Mouse (Mus musculus) left cerebral cortex, adult 9 months (tissue): Measurements from ENCODE around the gene Emp3.

ENCODE experiments used
- DNase-seq, 2 experiments: peaks; one replicate each; pipeline ENCODE4 v3.0.0; 2022; ENCODE audit warnings: low spot score in 2 of 2

The Emp3 gene

DNA sequence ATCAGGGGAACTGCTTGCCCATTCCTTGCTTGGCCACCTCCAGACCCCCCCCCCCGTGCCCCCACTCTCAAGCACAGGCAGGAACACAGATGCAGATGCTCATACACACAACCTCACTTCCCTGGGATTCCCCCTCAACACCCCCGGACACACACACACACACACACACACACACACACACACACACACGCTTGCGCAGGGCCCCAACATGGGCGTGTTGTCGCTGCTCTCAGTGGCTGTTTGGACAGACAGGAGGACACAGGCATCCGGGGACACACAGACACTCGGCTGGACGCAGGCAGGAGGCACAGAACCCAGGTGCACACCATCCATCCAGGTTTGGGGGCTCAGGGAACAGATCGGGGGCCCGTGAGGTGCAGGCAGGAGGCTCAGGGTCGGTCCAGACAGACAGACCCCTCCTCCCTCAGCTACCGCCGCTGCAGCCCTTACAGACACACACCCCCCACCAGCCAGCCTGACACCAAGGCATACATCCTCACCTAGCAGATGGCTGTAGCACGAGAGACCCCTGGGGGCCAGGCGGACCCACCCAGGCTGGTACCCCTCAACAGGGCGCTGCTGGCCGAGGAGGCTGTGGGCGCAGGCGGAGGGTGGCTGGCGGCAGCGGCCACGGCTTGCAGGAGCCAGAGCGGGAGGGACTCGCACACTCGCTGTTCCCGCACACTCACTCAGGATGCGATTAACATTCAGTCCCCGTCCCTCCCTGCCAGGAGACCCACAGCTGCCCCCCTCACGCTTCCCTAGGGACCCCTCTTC is 50.7 kb downstream of the Emp3 start:
- no peak for DNase-seq

DNA sequence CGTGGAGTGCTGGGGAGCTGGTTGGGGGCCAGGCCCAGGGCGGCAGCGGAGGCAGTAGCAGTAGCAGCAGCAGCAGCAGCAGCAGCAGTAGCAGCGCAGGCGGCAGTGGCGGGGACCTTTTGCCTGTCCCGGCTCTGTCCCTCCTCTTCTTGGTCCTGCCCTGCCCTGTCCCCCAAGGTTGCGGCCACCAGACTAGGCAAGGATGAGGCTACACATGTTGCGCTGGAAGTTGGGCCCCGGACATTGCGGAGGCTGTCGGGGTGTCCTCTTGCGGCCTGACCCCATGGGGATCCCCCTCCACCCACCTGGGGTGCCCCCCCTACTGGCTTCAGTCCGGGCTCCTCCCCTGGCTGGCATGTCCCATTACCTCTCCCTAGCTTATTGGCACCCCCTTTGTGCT is 51.4 kb downstream of the Emp3 start:
- no peak for DNase-seq

DNA sequence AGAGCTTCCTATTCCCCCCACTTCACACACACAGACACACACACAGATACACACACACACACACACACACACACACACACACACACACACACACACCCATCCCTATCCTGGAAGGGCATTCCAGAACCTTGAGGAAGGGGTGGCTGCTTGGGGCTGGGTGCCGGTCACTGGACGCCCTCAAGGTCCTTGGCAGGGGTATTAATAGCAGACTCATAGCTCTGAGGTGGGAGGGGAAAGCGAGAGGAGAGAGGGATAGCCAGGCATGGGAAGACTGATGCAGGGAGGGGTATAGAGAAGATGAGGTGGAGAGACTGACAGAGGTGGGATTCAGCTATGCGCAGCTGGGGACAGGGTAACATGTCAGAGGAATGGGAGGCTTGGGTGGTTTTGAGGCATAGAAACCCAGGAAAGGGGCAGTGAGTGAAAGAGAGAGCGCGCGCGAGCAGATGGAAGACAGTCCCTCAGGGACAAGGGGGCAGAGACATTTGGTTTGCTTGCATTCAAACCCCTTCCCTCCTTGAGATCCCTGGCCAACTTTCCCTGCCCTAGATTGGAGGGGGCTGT is 52.0 kb downstream of the Emp3 start:
- no peak for DNase-seq
